Mouse (Mus musculus): ENCODE data around the gene Serpina3g. TPM values are rescaled to one million over a fixed set of nuclear protein-coding genes. Genes with fewer than 3 reads are reported as not detected.

Serpina3g gene
- polyA plus RNA-seq, 1 experiment from 2014 or later = 0.24 TPM

Other genes starting within 250 kb of the Serpina3g start
- not detected in 2 replicates for gene Serpina11, start 246.3 kb upstream of the Serpina3g start, polyA plus RNA-seq (2014; fragmentation: Nextera tagmentation; extraction: Ambion mirVana)
- not detected in 2 replicates for gene Serpina9, start 222.5 kb upstream of the Serpina3g start, polyA plus RNA-seq (2014; fragmentation: Nextera tagmentation; extraction: Ambion mirVana)
- gene Serpina12, start 191.8 kb upstream of the Serpina3g start, polyA plus RNA-seq (2014; fragmentation: Nextera tagmentation; extraction: Ambion mirVana) = not detected in 2 replicates
- not detected in 2 replicates for gene Serpina5, start 135.1 kb upstream of the Serpina3g start, polyA plus RNA-seq (2014; fragmentation: Nextera tagmentation; extraction: Ambion mirVana)
- not detected in 2 replicates for gene Serpina3a, start 123.5 kb upstream of the Serpina3g start, polyA plus RNA-seq (2014; fragmentation: Nextera tagmentation; extraction: Ambion mirVana)
- gene Serpina3b, start 108.2 kb upstream of the Serpina3g start, polyA plus RNA-seq (2014; fragmentation: Nextera tagmentation; extraction: Ambion mirVana) = not detected in 2 replicates
- not detected in 2 replicates for gene Serpina3c, start 82.4 kb upstream of the Serpina3g start, polyA plus RNA-seq (2014; fragmentation: Nextera tagmentation; extraction: Ambion mirVana)
- 0.39 and 0.45 TPM in 2 replicates for gene Serpina3f, start 21.7 kb upstream of the Serpina3g start, polyA plus RNA-seq (2014; fragmentation: Nextera tagmentation; extraction: Ambion mirVana)
- gene Serpina3i, start 26.9 kb downstream of the Serpina3g start, polyA plus RNA-seq (2014; fragmentation: Nextera tagmentation; extraction: Ambion mirVana) = not detected in 2 replicates
- gene Serpina3j, start 78.3 kb downstream of the Serpina3g start, polyA plus RNA-seq (2014; fragmentation: Nextera tagmentation; extraction: Ambion mirVana) = not detected in 2 replicates
- gene Serpina3k, start 102.2 kb downstream of the Serpina3g start, polyA plus RNA-seq (2014; fragmentation: Nextera tagmentation; extraction: Ambion mirVana) = not detected in 2 replicates
- not detected in 2 replicates for gene Serpina3m, start 102.2 kb downstream of the Serpina3g start, polyA plus RNA-seq (2014; fragmentation: Nextera tagmentation; extraction: Ambion mirVana)
- 0.10 TPM in 1 of 2 replicates, not detected in the other for gene Serpina3n, start 170.5 kb downstream of the Serpina3g start, polyA plus RNA-seq (2014; fragmentation: Nextera tagmentation; extraction: Ambion mirVana)
- gene Gsc, start 237.1 kb downstream of the Serpina3g start, polyA plus RNA-seq (2014; fragmentation: Nextera tagmentation; extraction: Ambion mirVana) = 0.40 and 0.50 TPM in 2 replicates